Mouse (Mus musculus): ENCODE results near the gene 1810062G17Rik. TPM values are rescaled to one million over a fixed set of nuclear protein-coding genes. Genes with fewer than 3 reads are reported as not detected.

Gene 1810062G17Rik
- polyA plus RNA-seq, 1 experiment = 0.46 TPM

DNA sequence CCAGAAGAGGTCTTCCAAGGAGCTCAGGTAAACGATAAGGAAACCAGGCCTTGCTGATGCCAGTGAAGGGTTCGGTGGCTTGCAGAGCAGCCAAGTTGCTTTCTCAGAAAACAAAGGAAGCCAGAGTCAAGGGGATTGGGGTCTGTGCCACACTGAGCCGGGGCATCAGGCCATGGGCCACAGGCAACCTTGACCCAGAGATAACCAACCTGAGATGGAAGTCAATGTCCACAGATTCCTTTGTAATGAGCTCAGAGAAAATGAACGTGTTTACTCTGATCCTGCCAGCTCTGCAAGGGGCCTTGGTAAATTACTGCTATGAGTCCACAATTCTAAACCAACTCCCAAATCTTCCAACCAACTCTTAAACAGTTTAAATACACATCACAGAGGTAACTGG, 3.9 kb upstream of the 1810062G17Rik start:
- Histone ChIP-seq H3K36me3 (ENCODE audit: control insufficient read depth, insufficient read depth) (no peaks in the 10 kb centered on the region), H3K4me3 (no peak overlapping the region), H3K79me2 (ENCODE audit: control insufficient read depth, insufficient read depth) (peaks cover 64% of the 10 kb centered on the region), H3ac (ENCODE audit: control insufficient read depth, insufficient read length) (no peak overlapping the region), H3K27me3 (ENCODE audit: control insufficient read depth, insufficient read depth, insufficient read length) (no peaks in the 10 kb centered on the region), H3K4me2 (ENCODE audit: low read depth) (peak overlapping the region; percentile 64)
- no peak for TF ChIP-seq REST (IDR thresholded peaks at IDR 0.05; ENCODE audit: insufficient read depth, insufficient read length)
- TF ChIP-seq CEBPB (IDR thresholded peaks at IDR 0.05; ENCODE audit: insufficient read depth, poor library complexity, severe bottlenecking) = no peak
- no peak for TF ChIP-seq TCF3 (IDR thresholded peaks at IDR 0.05; ENCODE audit: insufficient read length, low read depth)
- no peak for TF ChIP-seq E2F4 (IDR thresholded peaks at IDR 0.05; ENCODE audit: insufficient read depth)
- TF ChIP-seq TCF12 (IDR thresholded peaks at IDR 0.05; ENCODE audit: insufficient read depth, poor library complexity, severe bottlenecking) = no peak
- no peak for TF ChIP-seq USF1 (IDR thresholded peaks at IDR 0.05; ENCODE audit: low read depth)
- TF ChIP-seq MYOD1 (IDR thresholded peaks at IDR 0.05; ENCODE audit: control insufficient read depth in 1 of 3, insufficient read length in 2 of 3, low read depth in 2 of 3) = no peak
- no peak for TF ChIP-seq POLR2A (IDR thresholded peaks at IDR 0.05; ENCODE audit: insufficient read length, low read depth)
- TF ChIP-seq MAX (IDR thresholded peaks at IDR 0.05; ENCODE audit: low read depth) = no peak
- TF ChIP-seq POLR2AphosphoS2 (IDR thresholded peaks at IDR 0.05; ENCODE audit: insufficient read length, low read depth) = no peak
- TF ChIP-seq SRF (IDR thresholded peaks at IDR 0.05; ENCODE audit: control insufficient read depth, insufficient read length, low read depth) = no peak
- no peak for TF ChIP-seq MYOG (IDR thresholded peaks at IDR 0.05; ENCODE audit: control insufficient read depth in 1 of 3, insufficient read depth in 1 of 3, insufficient read length in 2 of 3, low read depth in 2 of 3)

GRCm38 (mm10) chr3:36473222-36473621, 2.5 kb upstream of the 1810062G17Rik start:
- no peaks in the 10 kb centered on the region for H3K36me3 ChIP-seq (ENCODE audit: control insufficient read depth, insufficient read depth)
- TF ChIP-seq USF1 (IDR thresholded peaks at IDR 0.05; ENCODE audit: low read depth) (no peak), MYOG (IDR thresholded peaks at IDR 0.05; ENCODE audit: control insufficient read depth in 1 of 3, insufficient read depth in 1 of 3, insufficient read length in 2 of 3, low read depth in 2 of 3) (no peak), POLR2A (IDR thresholded peaks at IDR 0.05; ENCODE audit: insufficient read length, low read depth) (no peak), E2F4 (IDR thresholded peaks at IDR 0.05; ENCODE audit: insufficient read depth) (no peak)
- H3K27me3 ChIP-seq (ENCODE audit: control insufficient read depth, insufficient read depth, insufficient read length) = no peaks in the 10 kb centered on the region
- H3K4me3 ChIP-seq = peak overlapping the region; percentile 90
- peak overlapping the region; percentile 64 for H3K4me2 ChIP-seq (ENCODE audit: low read depth)
- peaks cover 58% of the 10 kb centered on the region for H3K79me2 ChIP-seq (ENCODE audit: control insufficient read depth, insufficient read depth)
- no peak overlapping the region for H3ac ChIP-seq (ENCODE audit: control insufficient read depth, insufficient read length)

DNA sequence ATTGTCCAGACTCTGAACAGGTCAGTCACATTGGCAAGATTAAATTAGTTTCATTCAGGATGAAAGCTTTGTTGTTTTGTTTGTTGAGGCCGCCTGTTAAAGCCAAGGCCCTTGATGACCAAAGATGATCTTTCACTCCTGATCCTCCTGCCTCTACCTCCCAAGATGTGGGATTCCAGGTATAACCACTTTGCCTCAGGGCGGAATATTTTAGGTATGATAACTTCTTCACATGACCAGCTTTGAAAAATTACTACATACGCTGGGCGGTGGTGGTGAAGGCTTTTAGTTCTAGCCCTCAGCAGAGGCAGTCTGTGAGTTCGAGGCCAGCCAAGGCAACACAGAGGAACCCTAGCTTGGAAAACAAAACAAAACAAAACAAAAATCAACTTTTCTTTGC, 1.3 kb upstream of the 1810062G17Rik start:
- Histone ChIP-seq H3K27me3 (ENCODE audit: control insufficient read depth, insufficient read depth, insufficient read length) (no peaks in the 10 kb centered on the region), H3K79me2 (ENCODE audit: control insufficient read depth, insufficient read depth) (peaks cover 58% of the 10 kb centered on the region), H3K4me2 (ENCODE audit: low read depth) (peak overlapping the region; percentile 72), H3K36me3 (ENCODE audit: control insufficient read depth, insufficient read depth) (no peaks in the 10 kb centered on the region), H3ac (ENCODE audit: control insufficient read depth, insufficient read length) (peak overlapping the region; percentile 29), H3K4me3 (peak overlapping the region; percentile 90)
- TF ChIP-seq MAX (IDR thresholded peaks at IDR 0.05; ENCODE audit: low read depth) (no peak), USF1 (IDR thresholded peaks at IDR 0.05; ENCODE audit: low read depth) (peak; percentile 76)

- H3K4me2 ChIP-seq (ENCODE audit: low read depth) = peak overlapping the region; percentile 72
- TF ChIP-seq TCF12 (IDR thresholded peaks at IDR 0.05; ENCODE audit: insufficient read depth, poor library complexity, severe bottlenecking) = no peak
- peak; percentile 65 for TF ChIP-seq USF1 (IDR thresholded peaks at IDR 0.05; ENCODE audit: low read depth)
- H3K36me3 ChIP-seq (ENCODE audit: control insufficient read depth, insufficient read depth) = no peaks in the 10 kb centered on the region
- peak overlapping the region; percentile 90 for H3K4me3 ChIP-seq
- H3K27me3 ChIP-seq (ENCODE audit: control insufficient read depth, insufficient read depth, insufficient read length) = no peaks in the 10 kb centered on the region
- H3ac ChIP-seq (ENCODE audit: control insufficient read depth, insufficient read length) = peak overlapping the region; percentile 29
- H3K79me2 ChIP-seq (ENCODE audit: control insufficient read depth, insufficient read depth) = peaks cover 54% of the 10 kb centered on the region
Measured at GRCm38 (mm10) chr3:36474938-36475483, 726 bp upstream of the 1810062G17Rik start.

DNA sequence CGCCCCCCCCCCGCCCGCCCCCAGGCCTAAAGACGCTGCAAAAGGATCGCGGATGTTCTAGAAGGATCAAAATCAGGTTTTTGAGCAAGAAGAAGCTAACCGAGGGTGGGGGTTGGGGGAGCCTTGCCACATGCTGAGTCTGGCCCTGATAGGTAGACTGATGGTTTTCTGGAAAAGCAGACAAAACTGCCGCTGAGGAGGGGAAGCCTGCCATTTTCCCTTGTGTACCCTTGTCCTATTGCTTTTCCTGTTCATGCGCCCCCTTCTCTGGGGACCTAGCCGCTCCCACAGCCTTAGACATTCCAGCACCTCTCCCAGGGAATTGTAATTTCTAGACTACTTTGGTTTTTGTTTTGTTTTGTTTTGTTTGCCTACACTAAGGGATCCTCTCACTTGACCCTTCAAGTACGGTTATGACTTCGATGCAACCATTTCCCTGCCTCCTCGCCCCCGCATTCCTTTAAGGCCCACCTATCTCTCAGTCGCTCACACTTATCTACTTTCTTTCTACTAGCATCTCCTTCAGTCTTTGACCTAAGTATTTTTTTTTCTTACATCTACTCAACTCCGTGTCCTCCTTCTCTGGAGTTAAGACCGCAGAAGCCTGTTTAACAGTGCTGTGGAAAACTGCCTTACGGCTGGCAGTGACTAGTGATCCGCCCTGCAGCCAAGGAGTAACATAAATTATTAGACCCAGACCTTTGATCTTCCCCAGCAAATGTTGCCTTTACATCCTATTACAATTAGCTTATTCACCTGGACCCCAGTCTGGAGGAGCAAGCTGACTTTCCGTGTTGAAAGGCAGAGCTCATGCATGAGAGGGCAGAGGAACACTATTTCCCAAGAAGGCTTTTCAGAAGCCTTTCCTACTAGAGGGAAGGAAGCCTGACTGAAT, 771 bp downstream of the 1810062G17Rik start:
- no peaks in the 10 kb centered on the region for H3K27me3 ChIP-seq (ENCODE audit: control insufficient read depth, insufficient read depth, insufficient read length)
- peaks cover 39% of the 10 kb centered on the region for H3K79me2 ChIP-seq (ENCODE audit: control insufficient read depth, insufficient read depth)
- peak overlapping the region; percentile 29 for H3ac ChIP-seq (ENCODE audit: control insufficient read depth, insufficient read length)
- peak overlapping the region; percentile 77 for H3K4me2 ChIP-seq (ENCODE audit: low read depth)
- TF ChIP-seq TCF3 (IDR thresholded peaks at IDR 0.05; ENCODE audit: insufficient read length, low read depth) (no peak), POLR2AphosphoS2 (IDR thresholded peaks at IDR 0.05; ENCODE audit: insufficient read length, low read depth) (no peak), CEBPB (IDR thresholded peaks at IDR 0.05; ENCODE audit: insufficient read depth, poor library complexity, severe bottlenecking) (no peak)
- no peaks in the 10 kb centered on the region for H3K36me3 ChIP-seq (ENCODE audit: control insufficient read depth, insufficient read depth)
- H3K4me3 ChIP-seq = peak overlapping the region; percentile 90

All from myocyte (in vitro differentiated cells).